Mouse (Mus musculus) kidney, postnatal 0 days (tissue): ENCODE measurements around the gene Fancl. TPM values are rescaled to one million over a fixed set of nuclear protein-coding genes. Genes with fewer than 3 reads are reported as not detected.

Source experiments
- ATAC-seq: fragments of 200-750 bp; cut with Nextera tagmentation; replicated peaks from 2 replicates; pipeline ENCODE4 v1.8.0; 2017; ENCODE audit warnings: low read depth, moderate number of reproducible peaks, moderate TSS enrichment, moderate library complexity; ENCODE audit not compliant: low FRiP score
- DNase-seq: peaks from one replicate; pipeline ENCODE4 v3.0.0-alpha.2; 2016; ENCODE audit warnings: low spot score
- H3K27ac ChIP-seq: fragments of 300-500 bp; sonication (generic); 2 replicates; pipeline ENCODE4 v1.5.1; 2014; ENCODE audit warnings: mild to moderate bottlenecking
- H3K27me3 ChIP-seq: fragments of 300-500 bp; sonication (generic); 2 replicates; pipeline ENCODE4 v1.6.1; 2014; ENCODE audit warnings: low read length, mixed read lengths; ENCODE audit not compliant: insufficient read depth
- H3K36me3 ChIP-seq: fragments of 300-500 bp; sonication (generic); 2 replicates; pipeline ENCODE4 v1.6.1; 2014; ENCODE audit warnings: low read length, mixed read lengths; ENCODE audit not compliant: insufficient read depth
- H3K4me1 ChIP-seq: fragments of 300-500 bp; sonication (generic); replicated peaks from 2 replicates; pipeline ENCODE4 v1.6.1; 2014; ENCODE audit warnings: antibody characterized with exemption, low read length, mixed read lengths; ENCODE audit not compliant: insufficient read depth
- H3K4me2 ChIP-seq: fragments of 300-500 bp; sonication (generic); 2 replicates; pipeline ENCODE4 v1.6.1; 2014; ENCODE audit warnings: mild to moderate bottlenecking, low read length, moderate library complexity, mixed read lengths
- H3K4me3 ChIP-seq: fragments of 300-500 bp; sonication (generic); replicated peaks from 2 replicates; pipeline ENCODE4 v1.5.1; 2014; ENCODE audit warnings: low read depth, low read length
- H3K9ac ChIP-seq: fragments of 300-500 bp; sonication (generic); 2 replicates; pipeline ENCODE4 v1.6.1; 2014; ENCODE audit warnings: low read depth, low read length
- H3K9me3 ChIP-seq: fragments of 300-500 bp; sonication (generic); replicated peaks from 2 replicates; pipeline ENCODE4 v1.6.1; 2016; ENCODE audit warnings: low read length, inconsistent platforms, mixed read lengths
- CTCF ChIP-seq: IDR thresholded peaks from 2 replicates; pipeline ENCODE4 v1.5.1; 2016; ENCODE audit warnings: antibody characterized with exemption, low read depth, mild to moderate bottlenecking, moderate library complexity
- WGBS: fragments of 180-500 bp; shearing (Covaris S2); extraction: QIAGEN DNeasy Blood & Tissue Kit; methylation state at CpG from one replicate; pipeline ENCODE4 v1.1.7; 2014; 5-methylcytosine and 5-hydroxymethylcytosine counted together
- polyA plus RNA-seq: library from polyadenylated mRNA; unstranded; fragments of >200 nt; fragmentation: Nextera tagmentation; extraction: Ambion mirVana; gene quantifications from 2 replicates; pipeline ENCODE4 v1.2.1, GENCODE M21; 2015

The Fancl gene
- polyA plus RNA-seq, 1 experiment from 2014 or later: 27.6 TPM

DNA sequence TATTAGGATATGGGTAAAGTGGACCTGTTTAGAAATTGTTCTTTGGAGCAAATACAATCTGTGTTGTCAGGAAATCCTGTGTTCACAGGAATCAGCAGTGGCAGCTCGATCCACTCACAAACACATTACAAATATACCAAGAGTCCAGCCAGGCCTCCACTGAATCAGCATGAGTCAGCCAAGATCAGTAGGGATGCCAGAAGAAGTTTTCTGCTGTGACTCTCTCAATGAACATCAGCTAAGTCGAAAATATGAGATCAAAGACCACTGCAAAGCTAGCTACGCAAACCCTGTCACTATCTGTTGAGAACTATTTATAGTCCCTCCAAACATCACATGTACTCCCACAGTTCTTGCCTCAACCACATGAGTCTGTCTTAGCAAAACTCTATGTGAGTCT lies 133.1 kb downstream of the Fancl start:
- Histone ChIP-seq H3K4me1 (no peaks in the 10 kb centered on the region), H3K4me2 (no peak overlapping the region), H3K27ac (no peak overlapping the region), H3K36me3 (no peaks in the 10 kb centered on the region), H3K9ac (no peak overlapping the region), H3K9me3 (no peaks in the 10 kb centered on the region), H3K27me3 (no peaks in the 10 kb centered on the region), H3K4me3 (no peak overlapping the region)
- TF ChIP-seq CTCF: no peak
- WGBS: 80% methylated on average over 3 of the region's 3 CpGs
- DNase-seq (no peak), ATAC-seq (no peak)

Other genes starting within 250 kb of the Fancl start
- 1.7 and 2.0 TPM in 2 replicates for gene 5730522E02Rik, start 175.4 kb upstream of the Fancl start, polyA plus RNA-seq
- 0.42 TPM in 1 of 2 replicates, not detected in the other for gene Gm6899, start 207.1 kb downstream of the Fancl start, polyA plus RNA-seq
- gene Vrk2, start 207.9 kb downstream of the Fancl start, polyA plus RNA-seq: 14.1 and 15.1 TPM in 2 replicates